Mouse (Mus musculus) heart, embryonic 10.5 days (tissue): ENCODE data around the gene Syn3. TPM values are rescaled to one million over a fixed set of nuclear protein-coding genes. Genes with fewer than 3 reads are reported as not detected.
"Not testable (repeated sequence)": the region's sequence is repeated elsewhere in the genome, so short reads cannot be mapped to it uniquely, and the experiment has no call there.

Experiments used
- DNase-seq: peaks from one replicate; pipeline ENCODE4 v3.0.0-alpha.2; 2017; ENCODE audit warnings: low spot score
- H3K27ac ChIP-seq: fragments of 300-500 bp; sonication (generic); 2 replicates; pipeline ENCODE4 v1.5.1; 2016; ENCODE audit warnings: mild to moderate bottlenecking
- H3K27me3 ChIP-seq: fragments of 300-500 bp; sonication (generic); 2 replicates; pipeline ENCODE4 v1.6.1; 2016; ENCODE audit warnings: mild to moderate bottlenecking; ENCODE audit not compliant: poor library complexity, insufficient read depth, severe bottlenecking
- H3K36me3 ChIP-seq: fragments of 300-500 bp; sonication (generic); 2 replicates; pipeline ENCODE4 v1.6.1; 2016; ENCODE audit warnings: mild to moderate bottlenecking, moderate library complexity
- H3K4me1 ChIP-seq: fragments of 300-500 bp; sonication (generic); 2 replicates; pipeline ENCODE4 v1.6.1; 2016; ENCODE audit warnings: mild to moderate bottlenecking
- H3K4me3 ChIP-seq: fragments of 300-500 bp; sonication (generic); 2 replicates; pipeline ENCODE4 v1.5.1; 2016; ENCODE audit warnings: mild to moderate bottlenecking, moderate library complexity
- H3K9me3 ChIP-seq: fragments of 300-500 bp; sonication (generic); 2 replicates; pipeline ENCODE4 v1.6.1; 2016; ENCODE audit warnings: mild to moderate bottlenecking, moderate library complexity
- WGBS: fragments of 180-500 bp; shearing (Covaris S2); methylation state at CpG from one replicate; pipeline ENCODE4 v1.1.7; 2016; 5-methylcytosine and 5-hydroxymethylcytosine counted together
- polyA plus RNA-seq: library from polyadenylated mRNA; unstranded; fragments of >200 nt; fragmentation: Nextera tagmentation; extraction: Ambion mirVana; gene quantifications from 2 replicates; pipeline ENCODE4 v1.2.1, GENCODE M21; 2016

The Syn3 gene
- 1.2 TPM in 2 replicates for polyA plus RNA-seq

DNA sequence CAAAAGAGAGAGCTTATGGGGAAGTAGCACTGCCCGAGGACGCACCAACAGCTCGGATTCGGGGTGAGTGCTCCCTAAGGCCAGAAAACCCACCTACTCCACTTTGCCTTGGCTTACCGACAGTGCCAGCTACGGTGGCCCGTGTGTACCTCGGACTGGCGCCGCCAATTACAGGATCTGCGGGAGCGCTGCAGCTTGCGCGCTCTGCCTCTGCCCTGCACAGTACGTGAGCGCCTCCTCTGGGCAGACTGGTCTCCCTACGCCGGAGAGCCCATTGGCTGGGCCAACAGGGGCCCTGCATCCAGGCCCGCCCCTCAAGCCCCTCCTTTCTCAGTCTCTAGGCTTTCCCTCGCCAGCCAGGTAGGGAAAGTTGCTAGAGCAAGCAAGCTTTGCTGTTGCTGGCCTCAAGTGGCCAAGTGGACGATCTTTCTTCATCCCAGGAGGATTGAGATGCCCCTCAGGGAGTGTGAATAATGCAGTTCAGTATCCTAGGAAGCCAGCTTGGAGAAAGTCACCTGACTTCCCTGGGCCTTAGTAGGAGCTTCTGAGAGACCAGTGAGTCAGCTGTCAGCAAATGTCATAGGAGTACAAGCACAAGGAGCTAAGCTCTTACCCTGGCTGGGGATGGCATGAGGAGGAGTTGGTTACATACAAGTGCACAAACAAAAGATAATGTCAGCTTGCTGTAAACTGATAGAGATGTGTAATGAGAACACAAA lies at the start of gene Syn3:
Gene Syn3, minus strand, starts transcription at position 224 of the 719 bp plus-strand sequence.
- Histone ChIP-seq H3K4me3 (peak within 1 kb of the TSS; percentile 66), H3K27ac (peak within 1 kb of the TSS; percentile 78), H3K36me3 (no peaks in the 10 kb centered on the region), H3K9me3 (no peaks in the 10 kb centered on the region), H3K27me3 (0 out of 2 replicates have a peak, but pooled peaks cover 4% of the 10 kb centered on the region), H3K4me1 (peaks cover 16% of the 10 kb centered on the region)
- DNase-seq, result peak; percentile 94
- under 1% methylated on average over 21 of the region's 21 CpGs for WGBS

DNA sequence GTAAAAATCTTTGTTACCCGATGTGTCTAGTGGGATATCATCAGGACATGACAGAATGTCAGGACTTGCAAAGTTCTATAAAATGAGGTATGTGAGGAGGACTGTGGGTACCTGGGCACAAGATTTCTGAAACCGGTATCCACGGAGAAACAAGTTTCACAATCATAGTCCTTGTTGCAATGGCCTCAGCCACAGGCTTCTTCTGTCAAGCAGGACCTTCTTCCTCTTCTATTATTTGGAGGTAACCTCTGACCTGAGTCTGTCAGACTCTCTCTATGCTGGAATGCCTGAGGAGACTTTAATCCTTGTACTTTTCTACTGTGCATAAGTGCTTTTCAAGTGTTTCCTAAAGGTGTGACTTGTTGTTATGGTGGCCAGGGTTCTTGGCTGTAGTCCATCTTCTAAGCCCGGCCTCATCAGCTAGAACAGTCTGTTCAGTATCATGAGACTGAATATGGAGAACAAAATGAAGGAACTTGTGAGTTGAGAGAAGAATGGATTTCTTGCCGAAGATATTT lies 27.7 kb upstream of the Syn3 start:
- H3K4me3 ChIP-seq, DNase-seq, H3K36me3 ChIP-seq, H3K27me3 ChIP-seq, H3K4me1 ChIP-seq, H3K9me3 ChIP-seq, H3K27ac ChIP-seq: not testable (repeated sequence)
- WGBS, result 82% methylated on average over 4 of the region's 5 CpGs

GRCm38 (mm10) chr10:86513801-86514200 lies 15.1 kb upstream of the Syn3 start:
- H3K27ac ChIP-seq, result no peak overlapping the region
- 76% methylated on average over 4 of the region's 4 CpGs for WGBS
- no peaks in the 10 kb centered on the region for H3K27me3 ChIP-seq
- no peak for DNase-seq
- no peaks in the 10 kb centered on the region for H3K9me3 ChIP-seq
- H3K4me3 ChIP-seq, result no peak overlapping the region
- no peaks in the 10 kb centered on the region for H3K36me3 ChIP-seq
- no peaks in the 10 kb centered on the region for H3K4me1 ChIP-seq

DNA sequence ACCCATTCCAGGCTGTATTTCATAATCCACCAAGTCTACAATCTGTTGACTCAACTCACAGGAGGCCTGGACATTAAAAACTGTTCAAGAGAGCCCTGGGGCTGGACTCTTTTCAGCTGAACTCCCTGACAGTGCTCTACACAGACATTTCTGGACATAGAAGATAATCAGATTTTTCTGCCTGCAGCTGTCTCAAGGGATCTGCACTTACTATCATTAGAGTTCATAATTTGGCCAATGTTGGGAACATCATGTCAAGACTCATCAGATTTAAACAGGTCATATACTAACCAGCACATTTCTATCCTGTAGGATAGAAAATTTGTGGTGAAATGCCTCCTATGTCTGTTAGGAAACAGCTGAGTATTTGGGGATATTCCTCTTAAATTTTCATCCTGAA lies 12.2 kb upstream of the Syn3 start:
- no peak for DNase-seq
- Histone ChIP-seq H3K9me3 (no peaks in the 10 kb centered on the region), H3K27ac (no peak overlapping the region), H3K36me3 (no peaks in the 10 kb centered on the region), H3K4me1 (no peaks in the 10 kb centered on the region), H3K27me3 (no peaks in the 10 kb centered on the region), H3K4me3 (no peak overlapping the region)

DNA sequence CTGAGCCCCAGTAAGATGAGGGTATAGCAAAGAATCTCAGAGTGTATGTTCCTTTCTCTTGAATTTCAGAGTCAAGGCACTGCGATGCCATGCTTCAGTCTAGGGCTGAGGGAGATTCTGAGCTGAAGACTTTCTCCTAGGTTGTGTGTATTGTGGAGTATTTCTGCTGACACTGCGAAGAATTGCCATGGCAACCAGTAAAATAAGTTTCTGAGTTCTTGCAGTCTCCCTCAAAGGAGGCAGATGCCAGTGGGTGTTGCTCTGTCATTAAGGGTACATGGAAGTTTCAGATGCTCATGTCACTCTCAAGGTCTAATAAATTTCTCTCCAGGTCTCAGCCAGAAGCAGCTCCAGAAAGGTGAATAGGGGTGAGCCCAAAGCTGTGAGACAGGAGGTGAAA lies 3.4 kb upstream of the Syn3 start:
- no peaks in the 10 kb centered on the region for H3K9me3 ChIP-seq
- H3K27me3 ChIP-seq, result 0 out of 2 replicates have a peak, but pooled peaks cover 4% of the 10 kb centered on the region
- DNase-seq, result no peak
- no peaks in the 10 kb centered on the region for H3K36me3 ChIP-seq
- peaks cover 16% of the 10 kb centered on the region for H3K4me1 ChIP-seq
- no peak overlapping the region for H3K27ac ChIP-seq
- 75% methylated on average over 2 of the region's 2 CpGs for WGBS
- H3K4me3 ChIP-seq, result no peak overlapping the region

GRCm38 (mm10) chr10:86498051-86498672 lies 534 bp downstream of the Syn3 start:
- H3K27me3 ChIP-seq, result 0 out of 2 replicates have a peak, but pooled peaks cover 4% of the 10 kb centered on the region
- DNase-seq, result no peak
- no peaks in the 10 kb centered on the region for H3K36me3 ChIP-seq
- WGBS, result 7% methylated on average over 12 of the region's 12 CpGs
- H3K27ac ChIP-seq, result peak overlapping the region; percentile 78
- H3K9me3 ChIP-seq, result no peaks in the 10 kb centered on the region
- H3K4me3 ChIP-seq, result peak overlapping the region; percentile 66
- peaks cover 16% of the 10 kb centered on the region for H3K4me1 ChIP-seq

GRCm38 (mm10) chr10:86495851-86496250 lies 2.8 kb downstream of the Syn3 start:
- Histone ChIP-seq H3K27me3 (0 out of 2 replicates have a peak, but pooled peaks cover 4% of the 10 kb centered on the region), H3K36me3 (no peaks in the 10 kb centered on the region), H3K9me3 (no peaks in the 10 kb centered on the region), H3K4me3 (no peak overlapping the region), H3K27ac (no peak overlapping the region), H3K4me1 (peaks cover 24% of the 10 kb centered on the region)
- WGBS, result 72% methylated on average over 2 of the region's 2 CpGs
- no peak for DNase-seq

DNA sequence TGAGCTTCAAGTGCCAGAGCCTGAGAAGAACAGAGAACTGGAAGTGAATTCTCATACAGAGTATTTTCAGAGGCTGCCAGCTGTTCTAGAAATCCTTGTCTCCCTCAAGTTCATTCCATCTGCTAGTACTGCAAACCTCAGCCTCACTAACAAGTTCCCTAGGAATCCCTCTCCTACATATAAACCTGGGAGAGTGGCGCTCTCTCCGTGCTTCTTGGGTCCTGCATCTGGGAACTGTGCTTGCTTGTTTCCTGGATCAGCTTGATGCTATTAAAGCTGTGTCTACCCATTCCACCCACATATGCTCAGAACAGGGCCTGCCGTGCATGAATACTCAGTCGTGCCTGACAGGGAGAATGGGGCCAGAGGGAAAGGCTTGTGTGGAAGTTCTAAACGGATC lies 5.6 kb downstream of the Syn3 start:
- no peak for DNase-seq
- no peak overlapping the region for H3K27ac ChIP-seq

DNA sequence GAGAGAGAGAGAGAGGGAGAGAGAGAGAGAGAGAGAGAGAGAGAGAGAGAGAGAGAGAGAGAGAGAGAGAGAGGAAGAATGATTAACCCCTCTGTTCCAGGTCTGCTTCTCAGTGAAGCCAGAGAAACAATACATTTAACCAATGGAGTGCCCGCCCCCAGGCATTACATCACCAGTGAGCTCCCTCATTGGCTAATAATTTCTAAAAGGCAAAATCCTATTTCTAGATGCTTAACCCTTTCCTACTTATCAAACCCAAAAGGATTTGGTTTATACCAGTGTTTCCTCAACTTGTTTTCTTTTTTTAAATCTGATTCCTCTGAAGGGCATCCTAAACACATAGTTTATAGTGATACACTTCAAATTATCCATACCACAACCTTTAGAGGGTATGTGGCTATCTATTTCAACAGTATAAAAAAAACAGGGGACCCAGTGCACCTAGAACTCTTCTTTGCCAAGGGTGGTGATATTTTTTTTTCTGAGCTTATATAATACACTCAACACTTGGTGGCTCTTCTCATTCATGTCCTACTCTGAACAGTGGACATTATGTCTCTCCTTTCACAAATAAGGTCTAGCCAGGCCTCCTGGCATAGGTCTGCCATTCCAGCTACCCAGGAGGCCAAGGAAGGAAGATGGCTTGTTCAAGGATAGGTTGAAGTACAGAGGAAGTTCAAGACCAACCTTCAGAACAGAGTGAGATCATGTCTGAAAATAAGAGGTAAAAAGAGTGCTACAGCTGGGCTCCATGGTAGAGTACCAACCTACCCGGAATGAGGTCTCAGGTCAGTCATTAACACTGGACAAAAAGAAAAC lies 6.4 kb downstream of the Syn3 start:
- no peak for DNase-seq
- Histone ChIP-seq H3K4me1 (peaks cover 8% of the 10 kb centered on the region), H3K9me3 (no peaks in the 10 kb centered on the region), H3K4me3 (no peak overlapping the region), H3K27me3 (0 out of 2 replicates have a peak, but pooled peaks cover under 1% of the 10 kb centered on the region), H3K36me3 (no peaks in the 10 kb centered on the region), H3K27ac (no peak overlapping the region)
- 38% methylated on average over 2 of the region's 2 CpGs for WGBS

More for the DNA sequence above, 5.6 kb downstream of the Syn3 start:
- WGBS, result 77% methylated on average over 5 of the region's 5 CpGs
- peaks cover 16% of the 10 kb centered on the region for H3K4me1 ChIP-seq
- 0 out of 2 replicates have a peak, but pooled peaks cover 4% of the 10 kb centered on the region for H3K27me3 ChIP-seq
- H3K9me3 ChIP-seq, result no peaks in the 10 kb centered on the region
- H3K4me3 ChIP-seq, result no peak overlapping the region
- H3K36me3 ChIP-seq, result no peaks in the 10 kb centered on the region

DNA sequence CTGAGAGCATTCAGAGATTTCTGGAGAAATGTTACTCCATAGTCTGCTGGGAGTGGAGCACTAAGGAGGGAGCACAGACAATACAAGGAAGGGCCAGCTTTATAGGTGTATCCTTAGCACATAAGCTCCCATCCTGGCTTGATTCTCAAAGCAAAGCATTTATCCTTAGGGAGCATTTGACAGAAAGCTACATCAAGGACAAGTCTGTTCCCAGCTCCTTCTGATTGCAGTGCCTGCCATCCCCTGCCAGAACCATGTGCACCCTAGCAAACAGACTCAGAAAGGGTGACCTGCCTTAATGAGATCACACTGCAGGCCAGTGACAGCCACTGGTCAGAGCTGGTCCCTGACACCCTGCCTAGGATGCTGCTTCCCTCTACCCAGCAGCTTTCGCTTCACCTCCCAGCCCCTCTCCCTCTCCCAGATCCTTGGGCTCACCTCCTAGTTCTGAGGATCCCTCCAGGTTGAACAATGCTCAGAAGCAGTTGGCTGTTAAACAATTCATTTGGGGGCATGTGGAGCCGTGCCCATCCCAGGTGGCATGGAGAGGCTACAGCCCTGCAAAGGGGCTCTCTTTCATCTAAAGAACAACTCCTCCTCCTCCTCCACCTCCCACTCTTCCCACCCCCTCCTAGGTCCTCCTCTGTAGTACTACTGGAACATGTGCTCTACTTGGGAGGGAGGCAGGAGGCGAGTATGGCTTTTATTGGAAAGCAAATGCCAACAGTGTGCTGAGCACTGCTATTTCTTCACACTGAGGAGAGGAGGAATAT lies 7.2 kb downstream of the Syn3 start:
- Histone ChIP-seq H3K9me3 (no peaks in the 10 kb centered on the region), H3K27ac (peak overlapping the region; percentile 42; the same call in 1 of the 2 replicates), H3K27me3 (no peaks in the 10 kb centered on the region), H3K36me3 (no peaks in the 10 kb centered on the region), H3K4me1 (peaks cover 7% of the 10 kb centered on the region), H3K4me3 (no peak overlapping the region)
- DNase-seq, result peak; percentile 46
- 40% methylated on average over 3 of the region's 3 CpGs for WGBS

DNA sequence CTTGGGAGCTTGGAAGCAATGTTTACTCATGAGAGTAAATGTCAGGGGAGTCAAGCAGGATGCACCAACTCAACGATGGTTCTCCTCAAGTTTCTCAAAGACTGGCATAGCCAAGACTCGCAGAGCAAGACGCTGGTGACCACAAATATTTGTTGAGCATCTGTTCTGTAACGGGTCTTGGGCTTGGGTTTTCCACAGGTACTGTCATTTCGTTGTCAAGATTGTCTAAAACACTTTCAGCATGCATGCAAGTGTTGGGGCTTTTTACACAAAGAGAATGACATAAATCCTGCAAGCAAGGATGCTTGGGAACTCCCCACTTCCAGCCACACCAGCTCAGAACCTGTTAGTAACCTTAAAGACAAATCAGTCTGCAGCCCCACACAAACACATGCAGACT lies 10.2 kb downstream of the Syn3 start:
- H3K27ac ChIP-seq, result no peak overlapping the region
- peaks cover 7% of the 10 kb centered on the region for H3K4me1 ChIP-seq
- no peak overlapping the region for H3K4me3 ChIP-seq
- peak; percentile 30 for DNase-seq
- H3K27me3 ChIP-seq, result no peaks in the 10 kb centered on the region
- H3K36me3 ChIP-seq, result no peaks in the 10 kb centered on the region
- WGBS, result 70% methylated on average over 5 of the region's 5 CpGs
- no peaks in the 10 kb centered on the region for H3K9me3 ChIP-seq

DNA sequence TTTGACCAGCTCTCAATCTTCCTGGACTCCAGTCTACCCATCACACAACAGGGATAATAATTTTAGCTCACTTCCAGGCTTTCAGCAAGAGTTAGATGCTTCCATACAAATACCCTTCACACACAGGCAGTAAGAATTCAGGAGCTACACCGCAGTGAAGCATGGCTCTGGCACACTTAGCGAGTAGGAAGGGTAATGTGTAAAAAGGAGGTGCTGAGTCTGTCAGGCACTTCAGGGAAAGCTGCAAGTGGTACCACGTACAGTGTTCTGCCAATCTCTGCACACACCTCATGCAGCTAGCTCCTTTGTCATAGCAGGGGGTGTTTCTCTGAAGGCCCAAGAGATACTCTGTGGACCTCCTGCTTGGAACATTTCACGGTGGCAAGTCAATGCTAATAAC lies 12.7 kb downstream of the Syn3 start:
- Histone ChIP-seq H3K4me3 (no peak overlapping the region), H3K9me3 (no peaks in the 10 kb centered on the region), H3K4me1 (no peaks in the 10 kb centered on the region), H3K27ac (no peak overlapping the region), H3K36me3 (no peaks in the 10 kb centered on the region), H3K27me3 (no peaks in the 10 kb centered on the region; the same call in 1 of the 2 replicates)
- peak; percentile 10 for DNase-seq
- WGBS, result 72% methylated on average over 4 of the region's 4 CpGs
